Mouse (Mus musculus): ENCODE measurements around the gene Fat2. TPM values are rescaled to one million over a fixed set of nuclear protein-coding genes. Genes with fewer than 3 reads are reported as not detected.

Gene Fat2
- polyA plus RNA-seq, 1 experiment from 2014 or later, result 0.61 TPM

DNA sequence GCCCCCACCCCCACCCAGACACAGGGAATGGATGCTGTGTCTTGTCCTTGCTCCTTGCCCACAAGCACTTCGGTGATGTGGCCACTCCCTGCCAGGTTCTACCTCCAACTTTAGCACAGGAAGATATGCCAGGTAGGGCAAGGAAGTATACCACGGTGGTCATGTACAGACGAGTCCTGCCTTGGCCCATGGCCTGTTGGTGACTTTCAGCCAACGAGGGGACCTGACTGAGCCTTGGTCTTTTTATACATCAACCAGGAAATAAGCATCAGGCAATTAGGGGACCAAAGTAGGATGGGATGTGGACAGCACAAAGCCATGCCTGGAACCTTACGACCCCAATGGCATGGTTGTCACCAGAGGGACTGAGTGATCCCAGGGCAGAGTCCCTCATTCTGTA, 9.3 kb downstream of the Fat2 start:
- 77% methylated on average over 5 of the region's 5 CpGs for WGBS
- Histone ChIP-seq H3K9ac (ENCODE audit: low read length) (no peak overlapping the region), H3K9me3 (ENCODE audit: control insufficient read depth, low read length) (no peaks in the 10 kb centered on the region), H3K27me3 (ENCODE audit: control insufficient read depth, insufficient read depth, low read length) (no peaks in the 10 kb centered on the region), H3K4me1 (replicated peaks; ENCODE audit: control insufficient read depth, insufficient read depth) (peaks cover 3% of the 10 kb centered on the region; the same call in 1 of the 2 replicates), H3K27ac (replicated peaks) (peak overlapping the region; percentile 75), H3K4me2 (replicated peaks; ENCODE audit: low read depth) (no peak overlapping the region), H3K36me3 (ENCODE audit: control insufficient read depth, insufficient read depth, low read length) (no peaks in the 10 kb centered on the region), H3K4me3 (ENCODE audit: low read depth, low read length) (no peak overlapping the region)
- TF ChIP-seq EP300 (optimal IDR thresholded peaks at IDR 0.05) (no peak), CTCF (IDR thresholded peaks at IDR 0.05; ENCODE audit: low read depth) (no peak)
- DNase-seq (ENCODE audit: low spot score) (no peak), ATAC-seq (ENCODE audit: low FRiP score, low TSS enrichment) (no peak)

DNA sequence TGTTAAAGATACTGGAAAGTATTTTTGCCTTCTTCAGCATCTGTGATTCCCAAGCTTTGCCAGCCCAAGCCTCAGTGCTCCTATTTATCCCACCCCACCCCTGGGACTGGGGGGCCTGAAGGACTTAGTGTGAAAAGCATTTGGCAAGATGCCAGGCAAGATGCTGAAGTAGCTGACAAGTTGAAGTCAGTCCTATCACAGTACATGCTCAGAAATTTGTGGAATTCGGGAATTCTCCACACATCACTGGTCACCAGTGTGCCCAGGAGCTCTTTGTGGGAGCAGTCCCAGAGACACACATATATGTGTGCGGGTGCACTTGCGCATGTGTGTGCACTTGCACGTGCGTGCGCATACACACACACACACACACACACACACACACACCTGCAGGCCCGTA, 10.2 kb downstream of the Fat2 start:
- Histone ChIP-seq H3K4me3 (ENCODE audit: low read depth, low read length) (no peak overlapping the region), H3K4me2 (replicated peaks; ENCODE audit: low read depth) (no peak overlapping the region), H3K27ac (replicated peaks) (no peak overlapping the region), H3K9ac (ENCODE audit: low read length) (no peak overlapping the region), H3K9me3 (ENCODE audit: control insufficient read depth, low read length) (no peaks in the 10 kb centered on the region), H3K4me1 (replicated peaks; ENCODE audit: control insufficient read depth, insufficient read depth) (peaks cover 3% of the 10 kb centered on the region; the same call in 1 of the 2 replicates), H3K36me3 (ENCODE audit: control insufficient read depth, insufficient read depth, low read length) (no peaks in the 10 kb centered on the region), H3K27me3 (ENCODE audit: control insufficient read depth, insufficient read depth, low read length) (no peaks in the 10 kb centered on the region)
- DNase-seq (ENCODE audit: low spot score) (no peak), ATAC-seq (ENCODE audit: low FRiP score, low TSS enrichment) (no peak)
- WGBS, result 82% methylated on average over 7 of the region's 7 CpGs
- no peak for TF ChIP-seq CTCF (IDR thresholded peaks at IDR 0.05; ENCODE audit: low read depth)

DNA sequence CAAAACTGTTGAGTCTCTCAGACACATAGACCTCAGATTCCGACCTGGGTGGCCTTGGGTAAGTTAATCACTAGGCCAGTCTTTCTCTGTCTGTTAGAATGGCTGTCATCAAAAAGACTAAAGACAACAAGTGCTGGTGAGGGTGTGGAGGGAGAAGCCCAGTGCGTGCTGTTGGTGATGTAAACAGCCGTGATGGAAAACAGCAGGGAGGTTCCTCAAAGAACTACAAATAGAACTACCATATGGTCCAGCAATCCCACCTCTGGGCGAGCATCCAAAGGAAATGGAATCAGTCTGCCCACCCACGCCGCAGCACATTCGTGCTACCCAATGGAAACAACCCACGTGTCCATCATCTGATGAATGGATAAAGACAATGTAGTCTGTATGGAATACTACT, 12.5 kb downstream of the Fat2 start:
- DNase-seq (ENCODE audit: low spot score) (no peak), ATAC-seq (ENCODE audit: low FRiP score, low TSS enrichment) (no peak)
- 62% methylated on average over 8 of the region's 8 CpGs for WGBS
- Histone ChIP-seq H3K9ac (ENCODE audit: low read length) (no peak overlapping the region), H3K27me3 (ENCODE audit: control insufficient read depth, insufficient read depth, low read length) (no peaks in the 10 kb centered on the region), H3K4me2 (replicated peaks; ENCODE audit: low read depth) (no peak overlapping the region), H3K27ac (replicated peaks) (no peak overlapping the region), H3K4me1 (replicated peaks; ENCODE audit: control insufficient read depth, insufficient read depth) (no peaks in the 10 kb centered on the region), H3K4me3 (ENCODE audit: low read depth, low read length) (no peak overlapping the region), H3K36me3 (ENCODE audit: control insufficient read depth, insufficient read depth, low read length) (no peaks in the 10 kb centered on the region), H3K9me3 (ENCODE audit: control insufficient read depth, low read length) (no peaks in the 10 kb centered on the region)
- TF ChIP-seq EP300 (optimal IDR thresholded peaks at IDR 0.05), result no peak

DNA sequence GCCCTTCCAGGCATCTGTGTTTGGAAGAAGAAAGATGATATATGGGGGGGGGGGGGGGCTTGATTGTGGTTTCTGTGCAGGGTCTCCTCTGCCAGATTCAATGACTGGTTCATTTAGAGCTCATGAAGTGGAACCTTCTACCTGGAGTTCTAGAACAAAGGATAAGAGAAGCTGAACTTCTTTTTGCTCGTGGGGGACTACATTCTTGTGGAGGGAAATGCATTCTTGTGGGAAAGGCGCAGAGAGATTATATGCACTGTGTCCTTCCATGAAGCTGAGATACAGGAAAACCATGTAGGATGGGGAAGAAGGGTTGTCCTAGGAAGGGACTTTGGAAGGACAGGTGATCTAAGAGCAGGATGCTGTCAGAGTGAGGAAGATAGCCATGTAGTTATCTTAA, 15.4 kb downstream of the Fat2 start:
- H3K9me3 ChIP-seq (ENCODE audit: control insufficient read depth, low read length), result no peaks in the 10 kb centered on the region
- DNase-seq (ENCODE audit: low spot score), result no peak
- H3K27me3 ChIP-seq (ENCODE audit: control insufficient read depth, insufficient read depth, low read length), result no peaks in the 10 kb centered on the region
- H3K4me3 ChIP-seq (ENCODE audit: low read depth, low read length), result no peak overlapping the region
- no peak for ATAC-seq (ENCODE audit: low FRiP score, low TSS enrichment)
- H3K36me3 ChIP-seq (ENCODE audit: control insufficient read depth, insufficient read depth, low read length), result no peaks in the 10 kb centered on the region
- H3K27ac ChIP-seq (replicated peaks), result no peak overlapping the region
- H3K4me2 ChIP-seq (replicated peaks; ENCODE audit: low read depth), result no peak overlapping the region
- WGBS, result 69% methylated on average over 2 of the region's 2 CpGs
- no peak for TF ChIP-seq EP300 (optimal IDR thresholded peaks at IDR 0.05)
- TF ChIP-seq CTCF (IDR thresholded peaks at IDR 0.05; ENCODE audit: low read depth), result no peak
- H3K4me1 ChIP-seq (replicated peaks; ENCODE audit: control insufficient read depth, insufficient read depth), result no peaks in the 10 kb centered on the region
- H3K9ac ChIP-seq (ENCODE audit: low read length), result no peak overlapping the region

DNA sequence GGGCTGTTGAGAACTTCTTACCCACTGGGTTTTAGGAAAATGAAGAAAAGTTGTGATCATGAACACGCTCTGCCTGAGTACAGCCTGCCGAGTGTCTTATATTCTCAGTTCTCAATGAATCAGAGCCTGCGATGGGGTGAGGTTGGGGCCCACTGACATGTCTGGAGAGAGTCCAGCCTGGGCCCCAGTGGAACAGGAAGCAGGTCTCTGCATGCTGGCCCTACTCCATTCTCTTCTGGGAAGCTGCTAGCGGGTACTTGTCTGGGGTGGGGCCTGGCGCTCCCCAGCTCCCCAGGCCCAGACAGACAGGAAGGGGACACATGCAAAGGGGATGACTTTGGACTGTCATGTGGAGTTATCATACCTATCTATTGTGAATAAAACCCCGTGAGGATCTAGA, 20.4 kb downstream of the Fat2 start:
- DNase-seq (ENCODE audit: low spot score), result no peak
- no peak for TF ChIP-seq CTCF (IDR thresholded peaks at IDR 0.05; ENCODE audit: low read depth)
- TF ChIP-seq EP300 (optimal IDR thresholded peaks at IDR 0.05), result no peak
- Histone ChIP-seq H3K9ac (ENCODE audit: low read length) (no peak overlapping the region), H3K4me3 (ENCODE audit: low read depth, low read length) (no peak overlapping the region), H3K4me2 (replicated peaks; ENCODE audit: low read depth) (no peak overlapping the region), H3K27me3 (ENCODE audit: control insufficient read depth, insufficient read depth, low read length) (no peaks in the 10 kb centered on the region), H3K36me3 (ENCODE audit: control insufficient read depth, insufficient read depth, low read length) (no peaks in the 10 kb centered on the region), H3K4me1 (replicated peaks; ENCODE audit: control insufficient read depth, insufficient read depth) (no peaks in the 10 kb centered on the region), H3K9me3 (ENCODE audit: control insufficient read depth, low read length) (no peaks in the 10 kb centered on the region), H3K27ac (replicated peaks) (no peak overlapping the region; the same call in 1 of the 2 replicates)
- no peak for ATAC-seq (ENCODE audit: low FRiP score, low TSS enrichment)
- WGBS, result 58% methylated on average over 6 of the region's 6 CpGs

DNA sequence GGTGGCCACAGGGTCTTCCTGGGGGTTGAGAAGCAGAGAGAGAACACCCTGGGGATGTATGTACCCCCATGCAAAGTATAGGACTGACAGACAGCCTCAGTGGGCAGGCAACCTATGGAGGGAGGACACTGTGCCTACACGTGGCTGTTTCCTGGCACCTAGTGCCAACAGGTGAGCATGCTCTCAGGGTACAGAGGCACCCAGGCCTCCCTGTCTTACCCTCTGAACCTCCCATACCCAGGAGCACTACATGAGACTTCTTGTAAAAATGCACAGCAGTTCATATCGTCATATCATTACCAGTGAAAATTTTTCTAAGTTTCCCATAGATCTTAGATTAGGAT, 21.7 kb downstream of the Fat2 start:
- no peak overlapping the region for H3K4me2 ChIP-seq (replicated peaks; ENCODE audit: low read depth)
- no peak overlapping the region for H3K4me3 ChIP-seq (ENCODE audit: low read depth, low read length)
- DNase-seq (ENCODE audit: low spot score) (no peak), ATAC-seq (ENCODE audit: low FRiP score, low TSS enrichment) (no peak)
- H3K9ac ChIP-seq (ENCODE audit: low read length), result no peak overlapping the region
- TF ChIP-seq CTCF (IDR thresholded peaks at IDR 0.05; ENCODE audit: low read depth) (no peak), EP300 (optimal IDR thresholded peaks at IDR 0.05) (no peak)
- H3K9me3 ChIP-seq (ENCODE audit: control insufficient read depth, low read length), result no peaks in the 10 kb centered on the region
- H3K27ac ChIP-seq (replicated peaks), result no peak overlapping the region
- 32% methylated on average over 2 of the region's 2 CpGs for WGBS
- no peaks in the 10 kb centered on the region for H3K4me1 ChIP-seq (replicated peaks; ENCODE audit: control insufficient read depth, insufficient read depth)
- H3K36me3 ChIP-seq (ENCODE audit: control insufficient read depth, insufficient read depth, low read length), result no peaks in the 10 kb centered on the region
- no peaks in the 10 kb centered on the region for H3K27me3 ChIP-seq (ENCODE audit: control insufficient read depth, insufficient read depth, low read length)

All from stomach, postnatal 0 days (tissue).